Mouse (Mus musculus): ENCODE measurements around the gene 9530003J23Rik. TPM values are rescaled to one million over a fixed set of nuclear protein-coding genes. Genes with fewer than 3 reads are reported as not detected.

Gene 9530003J23Rik
- not detected in 2 replicates for polyA plus RNA-seq (2015; fragmentation: Nextera tagmentation; extraction: Ambion mirVana)

DNA sequence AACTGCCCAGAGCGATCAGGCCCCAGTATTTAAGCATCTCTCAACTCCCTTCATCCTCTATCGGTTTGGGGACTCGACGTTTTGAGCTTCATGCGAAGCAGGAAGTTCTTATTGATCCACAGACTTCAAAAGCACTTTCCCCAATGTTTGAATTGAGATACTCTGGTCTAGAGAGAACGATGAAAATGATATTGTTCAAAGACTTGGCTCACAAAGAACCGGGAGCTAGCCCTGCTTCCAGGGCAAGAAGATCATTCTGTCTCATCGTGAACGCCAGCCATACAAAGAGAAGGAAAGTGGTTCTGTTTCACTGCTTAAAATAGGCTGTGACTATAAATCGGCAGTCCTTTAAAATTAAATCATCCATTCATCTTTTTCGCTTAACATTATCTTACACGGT lies at the start of gene 9530003J23Rik:
TSS of gene 9530003J23Rik (minus strand) at position 101 of the 400 bp plus-strand sequence.

DNA sequence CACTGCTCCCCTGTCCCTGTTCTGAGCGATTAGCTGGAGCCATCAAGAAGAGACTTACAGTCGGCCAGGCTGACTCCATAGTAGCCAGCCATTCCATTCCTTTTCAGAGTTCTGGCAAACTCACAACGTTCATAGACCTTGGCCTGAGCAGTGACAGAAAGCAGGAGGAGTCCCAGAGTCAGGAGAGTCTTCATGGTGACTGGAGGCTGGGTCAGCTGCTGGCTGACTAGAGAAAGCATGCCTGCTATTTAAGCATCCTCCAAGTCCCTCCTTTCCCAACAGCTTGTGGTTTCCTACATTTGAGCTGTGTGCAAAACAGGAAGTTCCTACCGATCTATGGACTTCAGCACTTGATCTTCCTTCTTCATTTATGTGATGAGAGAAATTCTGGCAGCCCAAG lies 43.5 kb upstream of the 9530003J23Rik start, which contains the start of gene Lyz2:
TSS of gene Lyz2 (minus strand) at position 273 of the 400 bp plus-strand sequence.

DNA sequence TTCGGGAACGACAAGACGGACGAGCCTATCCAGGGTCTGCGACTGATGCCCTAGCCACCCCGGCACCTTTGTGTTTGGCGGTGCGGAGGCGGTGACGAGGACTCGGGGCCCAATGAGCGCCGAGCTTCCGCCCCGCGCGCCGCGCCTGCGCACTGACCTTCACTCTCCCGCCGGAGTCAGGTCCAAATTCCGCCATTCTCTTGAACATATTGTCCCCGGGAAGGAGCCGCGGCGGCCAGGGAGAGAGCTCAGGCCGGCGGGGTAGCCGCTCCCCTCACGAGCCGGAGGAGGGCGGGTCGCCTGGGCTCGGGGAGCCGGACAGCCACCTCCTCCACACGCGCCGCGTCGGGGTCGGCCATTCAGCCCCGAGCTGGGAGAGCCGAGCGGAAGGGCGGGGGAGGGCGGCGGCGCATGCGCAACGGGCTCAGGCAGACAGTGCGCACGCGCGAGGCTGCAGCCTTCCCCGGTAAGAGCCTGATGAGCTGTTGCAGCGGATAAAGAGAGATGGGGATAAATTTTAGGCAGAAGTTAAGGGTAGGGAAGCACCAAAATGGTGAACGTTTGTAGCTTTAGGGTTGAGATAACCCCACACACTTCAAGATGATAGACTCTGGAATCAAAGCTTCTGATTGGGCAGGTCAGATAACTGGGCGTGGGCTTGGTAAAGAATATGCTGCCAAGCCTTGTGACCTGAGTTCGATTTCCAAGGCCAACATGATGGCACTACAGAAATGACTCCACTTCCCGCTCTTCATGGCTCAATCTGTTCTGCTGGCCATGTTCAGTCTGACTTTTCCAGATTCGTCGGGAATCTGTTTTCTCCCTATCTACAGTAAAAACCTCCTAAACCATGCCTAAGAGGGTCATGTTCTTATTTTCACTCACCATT lies 14.2 kb downstream of the 9530003J23Rik start, which contains the start of gene Yeats4:
TSS of gene Yeats4 (minus strand) at position 406 of the 889 bp plus-strand sequence.

Other genes with a start within 250 kb of the 9530003J23Rik start
- not detected in 2 replicates for gene Lrrc10, start 193.4 kb downstream of the 9530003J23Rik start, polyA plus RNA-seq (2015; fragmentation: Nextera tagmentation; extraction: Ambion mirVana)
- gene Cct2, start 174.9 kb downstream of the 9530003J23Rik start, polyA plus RNA-seq (2015; fragmentation: Nextera tagmentation; extraction: Ambion mirVana): 136 TPM in 2 replicates
- gene Frs2, start 90.2 kb downstream of the 9530003J23Rik start, polyA plus RNA-seq (2015; fragmentation: Nextera tagmentation; extraction: Ambion mirVana): 8.0 and 10.4 TPM in 2 replicates
- gene Yeats4, start 14.2 kb downstream of the 9530003J23Rik start, polyA plus RNA-seq (2015; fragmentation: Nextera tagmentation; extraction: Ambion mirVana): 23.3 and 28.5 TPM in 2 replicates
- 127 and 131 TPM in 2 replicates for gene Lyz2, start 43.6 kb upstream of the 9530003J23Rik start, polyA plus RNA-seq (2015; fragmentation: Nextera tagmentation; extraction: Ambion mirVana)
- 0.19 and 0.27 TPM in 2 replicates for gene Lyz1, start 54.2 kb upstream of the 9530003J23Rik start, polyA plus RNA-seq (2015; fragmentation: Nextera tagmentation; extraction: Ambion mirVana)
- 47.6 and 51.3 TPM in 2 replicates for gene Cpsf6, start 141.3 kb upstream of the 9530003J23Rik start, polyA plus RNA-seq (2015; fragmentation: Nextera tagmentation; extraction: Ambion mirVana)